Mouse (Mus musculus) lung, postnatal 14 days (tissue): Measurements from ENCODE around the gene Tmem131.
A peak's percentile ranks its signal among the peaks of the same experiment; 100 is the strongest.

Experiments used
- DNase-seq: peaks from one replicate; pipeline ENCODE4 v3.0.0; 2021

Gene Tmem131

DNA sequence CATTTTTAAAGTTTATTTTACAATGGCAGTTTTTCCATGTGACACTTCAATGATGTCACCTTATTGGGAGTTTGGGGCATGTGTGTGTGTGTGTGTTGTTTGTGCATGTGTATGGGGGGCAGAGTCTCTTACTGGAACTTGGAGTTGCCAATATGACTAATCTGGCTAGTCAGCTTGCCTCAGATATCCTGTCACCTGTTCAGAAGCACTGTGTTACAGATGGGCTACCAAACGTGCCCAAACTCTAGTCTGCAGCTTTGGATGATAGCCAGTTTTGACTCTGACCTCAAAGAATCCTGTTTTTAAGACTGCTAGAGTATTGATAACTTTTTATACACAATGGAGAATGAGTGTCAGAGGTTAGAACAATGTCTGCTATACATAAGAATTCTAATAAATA is 64.3 kb downstream of the Tmem131 start:
- no peak for DNase-seq

DNA sequence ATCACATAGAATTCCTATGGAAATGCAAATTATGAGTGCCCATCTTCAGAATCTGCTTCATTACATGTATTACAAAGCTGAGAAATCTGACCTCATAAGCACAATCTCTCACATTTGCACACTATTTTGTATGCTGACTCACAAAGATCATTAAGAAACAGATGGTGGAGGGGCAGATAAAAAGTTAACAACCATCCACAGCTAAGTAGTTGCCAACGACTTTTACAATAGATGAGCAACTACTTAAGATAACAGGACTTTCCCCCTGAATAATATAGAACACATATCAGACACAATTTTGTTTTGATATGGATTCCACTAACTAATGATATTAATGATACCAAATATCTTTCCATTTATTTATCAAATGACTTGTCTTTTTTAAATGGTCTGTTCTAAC is 66.3 kb downstream of the Tmem131 start:
- no peak for DNase-seq

DNA sequence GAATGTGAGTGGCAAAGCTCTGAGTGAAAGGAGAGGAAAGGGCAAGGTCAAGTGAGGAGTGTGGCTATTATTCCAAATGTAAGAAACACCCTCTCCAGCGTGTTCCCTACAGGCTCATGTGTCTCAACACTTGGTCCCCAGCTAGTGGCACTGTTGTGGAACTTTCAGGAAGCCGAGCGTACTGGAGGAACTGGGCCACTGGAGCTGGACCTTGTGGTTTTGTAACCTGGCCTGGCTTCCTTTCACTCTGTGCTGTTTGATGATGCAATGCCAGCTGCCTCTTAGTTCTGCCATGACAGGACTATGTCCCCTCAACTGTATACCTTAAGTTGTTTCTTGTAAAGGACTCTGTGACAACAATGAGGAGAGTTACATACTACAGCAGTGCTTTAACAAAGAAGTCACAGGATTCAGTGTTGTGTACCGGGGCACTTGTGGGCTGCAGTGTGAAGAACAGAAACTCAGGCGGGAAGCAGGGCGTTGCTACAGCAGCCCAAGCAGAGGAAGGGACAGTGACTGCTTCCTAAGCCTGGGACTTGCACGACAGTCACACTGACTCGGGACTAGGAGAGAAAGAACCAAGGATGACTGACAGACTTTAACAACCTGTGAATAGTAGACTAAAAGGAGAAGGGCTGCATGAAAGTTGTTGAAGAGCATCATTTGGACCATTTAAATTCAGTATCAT is 68.4 kb downstream of the Tmem131 start:
- DNase-seq, result no peak

DNA sequence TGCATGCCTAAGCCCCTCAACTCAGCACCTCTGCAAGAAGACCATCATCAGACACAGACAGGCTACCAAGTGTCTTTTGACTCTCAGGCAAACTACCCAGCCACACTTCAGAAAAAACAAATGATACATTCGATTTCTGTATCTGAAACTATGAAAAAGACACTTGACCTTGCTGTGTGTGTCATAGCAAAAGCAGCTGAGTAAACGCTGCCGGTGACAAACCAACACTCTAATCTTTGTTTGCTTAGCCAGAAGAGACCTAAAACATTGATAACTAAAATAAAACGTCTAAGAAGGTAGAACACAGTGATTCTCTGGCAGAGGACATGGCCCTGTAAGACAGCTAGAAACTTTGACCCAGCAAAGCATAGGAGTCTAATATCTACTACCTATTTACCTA is 72.2 kb downstream of the Tmem131 start:
- DNase-seq, result no peak

DNA sequence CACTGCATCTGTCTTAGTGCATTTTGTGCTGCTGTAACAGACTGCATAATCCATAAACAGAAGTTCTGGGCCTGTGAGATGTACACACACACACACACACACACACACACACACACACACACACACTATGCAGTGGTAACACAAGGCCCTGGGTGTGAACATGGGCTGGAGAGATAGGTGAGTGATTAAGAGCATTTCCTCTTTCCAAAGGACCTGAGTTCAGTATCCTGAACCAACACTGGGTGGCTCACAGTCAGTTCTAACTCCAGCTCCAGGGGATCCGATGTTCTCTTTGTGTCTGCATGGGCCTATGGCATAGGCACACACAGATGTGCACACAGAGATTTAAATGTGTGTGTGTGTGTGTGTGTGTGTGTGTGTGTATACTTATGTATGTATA is 72.9 kb downstream of the Tmem131 start:
- no peak for DNase-seq

DNA sequence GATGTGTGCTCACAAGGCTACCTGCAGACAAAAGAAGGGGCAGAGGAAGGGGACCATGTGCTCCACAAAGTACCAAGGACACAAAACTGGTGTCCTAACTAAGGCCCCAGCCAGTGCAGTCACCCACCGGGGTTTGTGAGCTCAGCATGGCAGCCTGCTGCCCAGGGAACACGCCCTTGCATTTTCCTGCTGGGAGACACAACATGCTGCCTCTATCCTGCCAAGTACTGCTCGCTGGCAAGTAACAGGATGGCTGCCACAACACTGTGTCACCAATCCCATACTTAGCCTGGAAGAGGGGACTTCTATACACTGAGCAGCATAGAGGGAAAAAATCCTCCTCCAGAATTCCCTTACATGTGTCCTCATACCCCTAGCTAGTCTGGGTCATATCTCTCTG is 78.7 kb downstream of the Tmem131 start:
- no peak for DNase-seq

DNA sequence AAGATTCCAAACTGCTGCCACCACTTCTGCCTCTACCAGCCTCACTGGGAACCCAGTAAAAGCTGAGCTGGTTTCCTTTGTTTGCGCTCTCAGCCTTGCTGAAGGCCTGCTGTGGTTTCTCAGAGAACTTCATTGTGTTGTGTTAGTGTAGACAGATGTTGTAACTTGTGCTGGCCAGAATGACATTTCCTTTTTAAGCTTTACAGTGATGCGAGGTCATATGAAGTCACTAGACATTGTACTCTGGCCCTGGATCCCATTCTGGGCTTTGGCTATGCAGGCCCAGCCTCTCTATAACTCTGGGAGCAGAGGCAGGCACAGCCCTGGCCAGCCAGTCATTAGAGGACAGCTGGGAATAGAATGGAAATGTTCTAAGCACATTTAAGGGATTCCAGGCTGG is 81.7 kb downstream of the Tmem131 start:
- DNase-seq, result no peak

DNA sequence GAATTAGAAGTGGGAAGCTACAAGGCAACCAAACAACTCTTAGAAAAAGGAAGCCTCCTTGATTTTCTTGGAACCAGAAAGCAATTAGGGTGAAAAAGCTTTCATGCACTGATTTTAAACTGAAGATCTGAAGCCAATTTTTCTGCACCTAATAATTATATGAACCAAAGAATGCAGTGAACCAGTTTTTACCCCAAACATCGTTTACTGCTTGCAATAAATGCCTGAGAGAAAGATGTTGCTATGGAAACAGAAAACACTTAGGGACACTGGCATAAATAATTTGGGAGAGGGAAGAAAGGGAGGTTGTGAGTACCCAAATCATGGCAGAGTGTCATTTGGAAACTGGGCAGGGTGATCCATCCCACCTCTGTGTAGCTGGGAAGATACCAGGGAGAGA is 82.6 kb downstream of the Tmem131 start:
- DNase-seq, result no peak

DNA sequence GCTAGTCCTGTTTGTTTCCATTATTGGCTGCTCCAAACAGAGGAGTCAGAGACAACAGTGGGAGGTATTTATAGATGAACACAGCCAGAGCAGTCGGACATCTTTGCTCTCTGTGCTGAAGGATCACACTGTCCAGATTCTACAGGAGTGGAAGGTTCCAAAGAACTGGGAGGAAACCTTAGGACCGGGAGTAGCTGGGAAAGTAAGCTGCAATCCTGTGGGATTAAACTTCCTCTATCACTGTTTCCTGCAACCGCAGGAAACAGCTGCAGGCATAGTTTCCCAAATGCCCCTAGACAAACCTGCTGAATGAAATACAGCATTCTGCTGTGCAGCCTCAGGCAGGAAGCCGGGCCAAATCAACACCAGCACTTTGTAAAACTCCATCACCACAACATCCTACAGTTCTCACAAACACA is 83.0 kb downstream of the Tmem131 start:
- peak; percentile 13 for DNase-seq

DNA sequence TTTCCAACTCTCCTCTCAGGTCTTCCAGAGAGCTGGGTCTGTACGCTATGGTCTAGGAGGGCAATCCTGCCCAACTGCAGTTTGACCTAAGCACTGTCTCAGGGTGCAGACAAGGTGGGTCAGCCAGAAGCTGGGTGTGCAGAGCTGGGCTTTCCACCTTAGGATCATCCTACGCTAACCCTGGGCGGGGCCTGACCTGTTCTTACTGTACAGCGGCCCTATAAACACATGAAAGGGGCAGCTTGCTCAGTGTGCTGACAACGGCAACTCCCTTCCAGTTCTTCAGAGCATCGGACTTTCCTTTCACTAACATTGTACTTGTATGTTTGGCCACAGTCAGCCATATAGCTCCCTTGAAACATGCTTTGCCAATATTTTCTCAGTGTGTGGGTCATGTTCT is 86.4 kb downstream of the Tmem131 start:
- DNase-seq, result no peak

DNA sequence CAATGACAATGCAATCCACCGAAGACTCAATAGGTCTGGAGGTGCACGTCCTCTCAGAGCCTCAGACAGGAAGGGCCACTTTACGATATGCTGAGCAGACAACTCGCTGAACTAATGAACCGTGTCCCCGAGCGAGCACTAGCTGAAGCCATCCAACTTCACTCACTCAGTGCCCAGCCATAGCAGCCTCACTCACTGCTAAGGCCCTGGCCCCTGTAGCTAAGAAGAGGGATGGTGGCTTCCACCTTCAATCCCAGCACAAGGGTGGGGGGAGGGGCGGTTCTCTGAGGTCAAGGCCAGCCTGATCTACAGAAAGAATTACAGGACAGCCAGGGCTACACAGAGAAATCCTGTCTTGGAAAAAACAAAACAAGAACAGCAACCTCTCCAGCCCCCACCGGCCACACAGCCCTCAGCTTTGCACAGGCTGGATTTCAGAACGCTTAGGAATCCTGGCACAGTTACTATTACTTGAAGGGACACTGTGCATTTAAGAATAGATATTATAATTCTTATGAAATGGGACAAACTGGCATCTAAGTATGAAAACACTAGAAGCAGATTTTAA is 89.2 kb downstream of the Tmem131 start:
- DNase-seq, result no peak

DNA sequence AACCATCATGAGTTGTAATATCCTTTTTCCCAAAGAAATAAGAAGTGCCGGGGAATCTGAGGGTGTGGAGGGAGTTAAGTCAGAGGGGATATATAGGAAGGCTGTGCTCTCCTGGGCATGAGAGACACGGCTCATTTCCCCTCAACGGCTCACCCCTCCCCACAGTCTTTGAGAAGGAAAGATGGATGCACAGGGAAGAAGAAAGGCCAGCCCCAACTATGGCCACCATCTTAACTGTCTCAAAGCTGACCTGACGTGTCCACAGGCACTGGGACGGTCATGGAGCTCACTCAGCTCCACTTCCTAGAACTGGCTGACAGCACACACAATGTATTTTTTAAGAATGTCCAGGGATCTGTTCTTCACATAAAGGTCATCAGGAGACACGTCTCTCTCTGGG is 91.4 kb downstream of the Tmem131 start:
- DNase-seq, result no peak

DNA sequence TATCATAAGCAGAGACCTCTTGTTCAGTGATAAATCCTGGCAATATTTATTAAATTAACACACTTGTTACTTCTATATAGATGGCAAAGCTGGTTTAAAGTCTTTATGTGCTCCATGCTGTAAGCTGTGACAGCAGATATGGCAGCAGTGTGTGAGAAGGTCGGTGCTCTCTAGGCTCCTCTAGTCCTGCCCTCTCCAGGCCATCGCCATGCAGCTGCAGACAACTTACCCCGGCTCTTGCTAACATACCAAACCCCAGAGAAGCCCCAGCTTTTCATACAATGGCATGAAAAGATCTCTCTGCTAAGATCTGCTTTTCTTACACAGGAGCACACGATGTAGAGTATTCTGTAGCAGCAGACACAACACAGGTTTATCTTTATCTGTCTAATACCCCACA is 92.1 kb downstream of the Tmem131 start:
- DNase-seq, result no peak

DNA sequence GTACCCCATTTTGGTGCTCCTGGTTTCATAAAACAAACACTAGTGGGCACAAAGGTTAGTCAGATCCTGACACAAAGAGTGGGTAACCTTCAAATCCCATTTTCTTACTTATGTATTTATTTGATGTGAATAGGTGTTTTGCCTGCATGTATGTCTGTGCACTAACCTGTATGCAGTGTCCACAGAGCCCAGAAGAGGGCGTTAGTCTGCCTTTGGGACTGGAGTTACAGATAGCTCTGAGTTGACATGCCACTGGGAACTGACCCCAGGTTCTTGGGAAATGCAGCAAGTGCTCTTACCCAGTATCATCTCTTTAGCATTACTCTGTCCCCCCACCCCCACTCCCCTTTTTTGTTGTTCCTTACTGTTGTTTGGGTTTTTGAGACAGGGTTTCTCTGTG is 95.4 kb downstream of the Tmem131 start:
- DNase-seq, result no peak

DNA sequence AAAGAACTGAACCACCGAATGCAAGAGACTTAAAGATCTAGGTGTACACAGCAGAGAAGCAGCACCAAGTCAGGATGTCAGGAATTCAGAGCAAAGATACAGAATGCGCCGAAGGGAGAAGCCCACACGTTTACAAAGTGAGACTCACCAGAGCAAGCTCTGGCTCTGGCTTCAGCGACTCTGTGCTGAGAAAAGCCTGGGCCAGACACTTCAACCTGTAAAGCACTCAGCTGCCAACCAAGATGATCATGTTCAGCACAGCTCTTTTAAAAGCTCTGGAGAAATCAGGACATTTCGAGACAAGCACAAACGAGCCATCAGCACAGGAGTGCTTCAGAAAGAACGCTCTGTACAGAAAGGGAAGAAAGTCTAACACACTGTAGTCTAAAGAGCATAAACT is 96.2 kb downstream of the Tmem131 start:
- no peak for DNase-seq

DNA sequence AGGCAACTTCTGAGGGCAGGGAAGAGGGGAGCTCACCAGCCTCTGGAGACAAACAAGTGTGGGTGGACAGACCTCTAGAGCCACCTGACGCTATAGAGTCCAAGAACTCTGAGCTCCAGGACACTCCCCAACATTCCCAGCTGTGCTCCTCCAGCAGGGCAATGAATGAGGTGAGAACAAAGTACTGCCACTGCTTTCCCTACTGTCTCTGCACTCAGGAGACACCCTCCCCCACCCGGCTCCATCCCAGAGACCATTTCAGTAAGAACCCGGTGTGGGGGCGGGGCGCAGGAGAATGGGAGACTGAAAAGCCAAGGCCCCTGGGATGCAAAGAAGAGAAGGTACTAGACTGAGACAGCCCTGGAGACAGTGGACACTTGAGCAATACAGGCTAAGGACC is 98.4 kb downstream of the Tmem131 start:
- no peak for DNase-seq

DNA sequence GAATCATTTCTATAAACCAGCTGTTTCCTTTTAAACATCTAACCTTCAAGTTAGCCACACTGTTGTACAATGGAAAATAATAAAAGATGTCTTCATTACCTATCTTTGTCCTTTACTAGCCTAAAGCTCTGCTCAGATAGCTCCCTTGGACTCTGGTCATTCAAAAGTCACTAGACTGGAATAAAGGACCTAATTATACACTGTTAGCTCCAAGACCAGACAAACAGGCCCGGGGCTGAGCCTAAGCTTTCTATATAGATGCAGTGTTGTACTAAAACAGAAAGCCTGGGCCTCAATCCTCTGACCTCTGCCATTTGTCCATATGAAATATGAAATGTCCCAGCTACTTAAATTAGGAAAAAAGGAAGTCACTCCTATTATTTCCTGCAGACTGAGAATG is 101.7 kb downstream of the Tmem131 start:
- DNase-seq, result no peak

DNA sequence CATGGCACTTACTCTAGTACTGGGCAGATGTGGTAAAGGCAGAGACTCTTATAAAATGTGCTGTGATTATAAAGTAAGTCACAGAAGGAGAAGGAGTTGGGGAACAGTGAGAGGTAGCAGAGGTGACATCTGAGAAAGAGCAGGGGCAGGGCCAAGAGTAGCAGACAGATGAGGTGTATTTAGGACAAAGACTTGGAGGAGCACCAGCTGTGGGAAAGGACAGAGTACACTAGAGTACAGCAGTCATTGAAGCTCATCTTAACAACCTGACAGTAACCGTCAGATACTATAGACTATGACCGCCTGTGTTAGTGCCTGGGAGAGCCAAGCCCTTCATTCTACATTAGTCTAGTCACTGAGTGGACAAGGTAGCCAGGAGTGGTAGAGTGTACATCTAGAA is 102.5 kb downstream of the Tmem131 start:
- DNase-seq, result no peak

DNA sequence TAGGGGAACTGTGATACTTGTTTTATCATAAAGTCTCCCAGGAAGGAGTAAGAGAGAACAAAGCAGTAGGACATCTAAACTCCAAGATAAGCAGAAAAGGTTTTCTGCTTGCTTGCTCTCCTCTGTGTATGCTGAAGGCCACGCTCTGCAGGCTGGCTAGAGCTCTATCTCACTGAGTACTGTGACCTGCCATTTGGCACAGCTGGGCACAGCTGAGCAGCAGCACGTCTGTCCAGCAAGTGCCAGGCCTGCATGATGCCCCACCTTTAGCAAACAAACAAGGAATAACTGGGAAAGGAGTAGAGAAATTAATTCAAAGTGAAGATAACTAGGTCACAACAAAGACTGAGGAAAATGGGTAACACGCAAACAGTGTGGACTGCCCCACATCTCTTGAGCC is 103.6 kb downstream of the Tmem131 start:
- DNase-seq, result no peak

DNA sequence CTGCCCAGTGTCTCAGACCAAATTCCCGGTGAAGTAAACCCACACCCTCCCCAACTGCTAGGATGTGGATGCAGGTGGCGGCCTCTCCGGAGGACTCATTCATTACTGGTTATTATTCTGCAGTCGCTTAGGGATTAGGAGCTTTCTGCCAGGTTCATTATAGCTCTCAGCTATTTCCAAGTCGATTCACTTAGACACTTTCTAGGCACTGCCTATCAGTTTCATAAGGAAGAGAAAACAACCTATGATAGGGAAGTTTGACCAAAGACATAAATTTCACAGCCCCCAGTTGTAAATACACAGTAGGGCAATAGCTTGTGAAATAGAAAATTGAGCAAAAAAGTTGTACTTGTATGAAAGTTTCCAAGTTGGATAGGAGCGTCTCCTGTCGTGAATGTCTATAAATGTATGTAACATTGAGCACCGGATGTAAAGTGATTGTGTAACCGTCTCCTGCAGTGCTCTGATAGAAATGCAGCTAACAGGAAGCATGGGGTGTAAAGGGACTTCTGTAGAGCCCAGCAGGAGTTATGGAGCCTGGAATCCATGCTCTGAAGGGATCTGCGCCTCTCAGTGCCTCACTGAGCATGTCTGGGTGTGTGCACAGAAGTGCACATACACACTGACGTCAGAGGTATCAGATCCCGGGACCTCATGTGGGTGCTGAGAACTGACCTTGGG is 107.1 kb downstream of the Tmem131 start:
- DNase-seq, result no peak

DNA sequence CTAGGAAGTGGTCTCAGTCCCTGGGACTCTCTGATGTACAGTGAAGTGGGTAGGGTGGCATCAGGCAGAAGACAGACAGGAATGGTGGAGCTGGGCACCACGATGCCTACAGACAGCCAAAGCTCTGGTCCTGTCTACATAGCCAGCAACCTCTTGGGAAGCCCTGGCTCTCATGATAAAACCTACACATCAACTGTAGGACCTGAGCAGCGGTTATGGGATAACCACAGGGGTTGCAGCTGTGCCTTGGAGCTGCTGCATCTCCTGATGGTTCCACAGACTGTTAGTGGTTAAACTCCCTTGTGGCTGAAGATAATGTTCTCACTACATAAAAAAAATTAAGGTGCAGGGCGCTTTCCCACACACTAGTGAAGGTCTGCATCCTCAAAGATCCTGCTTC is 107.9 kb downstream of the Tmem131 start:
- DNase-seq, result no peak

DNA sequence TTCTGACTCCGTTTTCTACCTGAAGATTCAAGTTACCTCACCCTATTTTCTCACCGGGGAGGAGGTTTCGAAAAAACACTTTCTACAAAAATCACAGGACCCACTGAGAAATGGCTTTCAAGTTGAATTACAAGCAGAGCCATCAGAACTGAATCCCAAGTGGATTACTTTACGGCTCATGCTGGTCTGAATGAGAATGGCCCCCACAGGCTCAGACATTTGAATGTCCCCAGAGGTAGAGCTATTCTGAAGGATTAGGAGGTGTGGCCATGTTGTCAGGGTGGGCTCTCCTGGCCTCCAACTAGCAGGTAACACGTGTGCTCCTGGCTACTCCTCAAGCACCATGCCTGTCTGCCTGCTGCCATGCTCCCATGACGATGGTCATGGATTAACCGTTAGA is 109.4 kb downstream of the Tmem131 start:
- DNase-seq, result no peak

DNA sequence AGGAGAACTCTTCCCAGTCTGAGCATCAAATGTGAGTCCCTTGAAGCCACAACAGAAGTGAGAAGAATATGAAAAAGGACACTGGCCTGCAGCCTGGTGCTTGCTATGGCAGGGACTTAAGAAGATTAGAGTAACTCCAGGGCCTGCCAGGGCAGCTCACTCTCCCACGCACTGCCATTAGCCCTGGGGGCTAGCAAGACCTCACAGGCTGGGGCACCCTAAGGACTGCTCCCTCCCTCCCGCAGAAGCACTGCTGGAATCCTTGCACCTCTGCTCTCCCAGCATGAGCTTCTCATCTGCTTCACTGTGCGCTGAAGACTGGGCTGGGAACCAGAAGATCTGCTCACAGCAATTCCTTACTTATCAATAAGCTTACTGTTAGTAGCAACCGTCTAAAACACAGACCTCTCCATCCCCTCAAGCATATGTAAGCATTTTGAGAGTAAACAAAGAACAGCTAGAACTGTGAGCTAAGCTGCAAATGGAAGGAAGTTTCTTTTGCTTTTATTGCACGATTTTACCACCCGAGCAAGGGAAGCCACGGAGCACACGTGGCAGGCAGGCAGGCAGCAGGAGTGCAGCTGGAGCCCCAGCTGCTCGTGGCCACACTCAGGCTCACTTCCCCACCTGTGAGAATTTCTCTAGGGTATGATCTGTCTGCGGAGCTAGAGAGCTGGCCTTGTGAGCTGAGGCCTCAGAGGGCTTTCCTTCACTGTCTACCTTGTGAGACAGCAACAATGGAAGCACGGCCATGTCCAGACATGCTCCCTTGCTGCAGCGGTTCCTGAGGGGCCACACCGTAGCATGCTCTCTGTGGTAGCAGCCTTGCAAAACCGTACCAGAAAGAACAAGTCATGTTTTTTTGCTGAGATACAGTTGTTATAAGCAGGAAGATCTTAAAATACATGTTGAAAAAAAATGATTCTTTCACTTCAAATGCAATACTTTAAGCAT is 112.3 kb downstream of the Tmem131 start:
- no peak for DNase-seq

DNA sequence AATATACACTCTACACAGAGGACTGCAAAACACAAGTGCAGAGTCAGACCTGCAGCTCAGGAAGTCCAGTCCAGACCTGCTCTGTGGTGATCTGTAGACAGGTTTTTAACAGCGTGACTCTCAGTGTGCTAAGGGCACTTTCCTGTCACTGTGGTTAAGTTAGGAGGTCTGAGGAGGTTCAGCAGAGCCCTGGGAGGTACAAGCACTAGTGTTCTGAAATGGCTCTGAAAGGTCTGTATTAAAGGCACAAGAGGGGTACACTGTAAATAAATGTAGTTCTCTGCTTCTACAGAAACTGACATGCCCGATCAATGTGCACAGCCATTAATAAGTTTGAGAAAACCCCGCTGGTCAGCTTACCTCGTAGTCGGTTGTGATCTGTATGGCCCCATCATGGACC is 119.1 kb downstream of the Tmem131 start:
- DNase-seq, result no peak
